Mouse (Mus musculus) MEL-GATA-1-ER (cell line): Measurements from ENCODE around the gene Scamp2.

Source experiments
- DNase-seq: peaks from one replicate; pipeline ENCODE4 v3.0.0-alpha.2; 2012; ENCODE audit warnings: low read depth; ENCODE audit errors: extremely low read depth

Gene Scamp2

GRCm38 (mm10) chr9:57550126-57550862 is 10.4 kb upstream of the Scamp2 start:
- no peak for DNase-seq

- DNase-seq, result peak; percentile 48
Measured at GRCm38 (mm10) chr9:57552139-57552887, 8.4 kb upstream of the Scamp2 start, which contains the start of gene Mpi. Gene Mpi (minus strand): TSS chr9:57552763.

GRCm38 (mm10) chr9:57553119-57553518 is 7.6 kb upstream of the Scamp2 start:
- no peak for DNase-seq

GRCm38 (mm10) chr9:57554753-57555152 is 6.0 kb upstream of the Scamp2 start:
- no peak for DNase-seq

GRCm38 (mm10) chr9:57557215-57557614 is 3.5 kb upstream of the Scamp2 start:
- DNase-seq, result no peak

GRCm38 (mm10) chr9:57558625-57559024 is 2.1 kb upstream of the Scamp2 start:
- DNase-seq, result no peak

- no peak for DNase-seq
Measured at GRCm38 (mm10) chr9:57559568-57559967, 1.2 kb upstream of the Scamp2 start.

GRCm38 (mm10) chr9:57560263-57560662 is 480 bp upstream of the Scamp2 start:
- DNase-seq, result no peak

- peak; percentile 55 for DNase-seq
Measured at GRCm38 (mm10) chr9:57561711-57562099, 962 bp downstream of the Scamp2 start.

- DNase-seq, result no peak
Measured at GRCm38 (mm10) chr9:57562896-57563372, 2.2 kb downstream of the Scamp2 start.

- DNase-seq, result no peak
Measured at GRCm38 (mm10) chr9:57564609-57565008, 3.9 kb downstream of the Scamp2 start.

- no peak for DNase-seq
Measured at GRCm38 (mm10) chr9:57565741-57566221, 5.0 kb downstream of the Scamp2 start.

- DNase-seq, result no peak
Measured at GRCm38 (mm10) chr9:57566846-57567245, 6.1 kb downstream of the Scamp2 start.

GRCm38 (mm10) chr9:57568500-57568899 is 7.8 kb downstream of the Scamp2 start:
- no peak for DNase-seq

- no peak for DNase-seq
Measured at GRCm38 (mm10) chr9:57574397-57574796, 13.7 kb downstream of the Scamp2 start.

- no peak for DNase-seq
Measured at GRCm38 (mm10) chr9:57575577-57575976, 14.8 kb downstream of the Scamp2 start.

GRCm38 (mm10) chr9:57577144-57577849 is 16.6 kb downstream of the Scamp2 start:
- DNase-seq, result no peak

GRCm38 (mm10) chr9:57584991-57585390 is 24.2 kb downstream of the Scamp2 start:
- DNase-seq, result no peak

GRCm38 (mm10) chr9:57589224-57590126 is 28.7 kb downstream of the Scamp2 start, which contains the start of gene Ulk3:
Gene Ulk3 (plus strand): TSS chr9:57589452.
- peak; percentile 43 for DNase-seq

- no peak for DNase-seq
Measured at GRCm38 (mm10) chr9:57590726-57591125, 30.0 kb downstream of the Scamp2 start.
